Mouse (Mus musculus) megakaryocyte, embryonic 14.5 days (primary cell): ENCODE data around the gene S100a13.

Experiments used
- FLI1 ChIP-seq: IDR thresholded peaks from 2 replicates; pipeline ENCODE4 v1.6.1; 2012; ENCODE audit warnings: low read length, inconsistent platforms, mixed read lengths
- GATA1 ChIP-seq: IDR thresholded peaks from 3 replicates; pipeline ENCODE4 v1.6.1; 2012; ENCODE audit warnings: mixed read lengths, low read length, inconsistent platforms, borderline replicate concordance

DNA sequence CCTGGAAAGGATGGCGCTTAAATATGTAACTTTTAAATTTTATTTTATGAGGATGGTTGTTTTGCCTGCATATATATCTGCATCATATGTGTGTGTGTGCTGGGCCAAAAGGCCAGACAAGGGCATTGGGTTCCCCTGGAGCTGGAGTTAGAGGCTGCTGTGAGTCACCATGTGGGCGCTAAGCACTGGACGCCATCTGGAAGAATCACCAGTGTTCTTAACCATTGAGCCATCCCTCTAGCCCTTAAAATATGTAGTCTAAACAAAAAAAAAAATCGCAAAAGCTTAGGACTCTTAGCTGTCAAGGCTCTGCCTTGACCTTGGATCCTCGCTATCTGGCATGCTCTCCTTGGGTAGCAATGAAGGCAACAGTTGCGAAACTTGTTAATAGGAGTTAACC lies 25.7 kb upstream of the S100a13 start:
- TF ChIP-seq GATA1: no peak
- TF ChIP-seq FLI1: no peak
